Comparison of ENCODE assay signal across 15 mouse cellular contexts in the genomic region with DNA sequence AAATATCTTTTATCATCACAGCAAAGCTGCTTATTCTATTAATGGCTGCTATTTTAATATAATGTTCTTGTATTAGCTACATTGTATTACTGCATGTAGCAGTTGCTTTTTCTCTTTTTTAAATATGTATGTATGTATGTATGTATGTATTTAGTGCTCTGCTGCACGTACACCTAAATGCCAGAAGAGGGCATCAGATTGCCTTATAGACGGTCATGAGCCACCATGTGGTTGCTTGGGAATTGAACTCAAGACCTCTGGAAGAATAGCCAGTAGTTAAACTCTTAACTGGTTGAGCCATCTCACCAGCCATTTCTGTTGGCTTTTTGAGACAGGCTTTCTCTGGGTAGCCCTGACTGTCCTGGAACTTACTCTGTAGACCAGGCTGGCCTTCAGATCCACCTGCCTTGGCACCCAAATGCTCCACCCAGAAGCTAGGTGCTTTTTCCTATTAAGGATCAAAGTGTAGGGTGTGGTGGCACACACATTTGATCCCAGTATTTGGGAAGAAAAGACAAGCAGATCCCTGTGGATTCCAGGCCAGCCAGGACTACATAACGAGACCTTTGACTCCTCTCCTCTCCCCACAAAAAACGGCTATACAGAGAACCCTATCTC. TPM values are rescaled to one million over a fixed set of nuclear protein-coding genes. Genes with fewer than 3 reads are reported as not detected.
DNase-seq lines count a peak whose midpoint lies in the region; ATAC-seq and TF ChIP-seq lines count a peak whose summit lies in the region.
"Had no signal": no experiment of that assay in that cellular context is flagged by ENCODE, and none has a peak within 500 bp of the region (broad histone marks: within the 10 kb centered on the region; RNA-seq: fewer than 3 reads in every experiment).

No protein-coding gene starts in this region.

- peak; percentile 34 for TF ChIP-seq CTCF in left cerebral cortex, adult 2 months (IDR thresholded peaks at IDR 0.05)
- peak; percentile 50 for TF ChIP-seq CTCF in E14TG2a.4 (conservative IDR thresholded peaks at IDR 0.05; ENCODE audit: low read length)

- H3K36me3 ChIP-seq in E14TG2a.4 (ENCODE audit: insufficient read depth, low read length) = peaks cover 49% of the 10 kb centered on the region

- no peak overlapping the region for H3K4me3 ChIP-seq in left cerebral cortex, adult 2 months
- no peak overlapping the region for H3K4me3 ChIP-seq in E14TG2a.4 (replicated peaks; ENCODE audit: low read length)
- H3K4me3 ChIP-seq: limb, embryonic 12.5 days had no signal

- no peaks in the 10 kb centered on the region for H3K9me3 ChIP-seq in E14TG2a.4 (ENCODE audit: low read length)
- H3K9me3 ChIP-seq: limb, embryonic 12.5 days had no signal

- intact Hi-C loops in left cerebral cortex, adult 2 months (cut with DNase I) = no loop called here
- intact Hi-C loops in left cerebral cortex, postnatal 25 days (cut with DNase I) = no loop called here

- DNase-seq in CD4-positive, CD25-positive, alpha-beta regulatory T cell, adult 2 months (ENCODE audit: low read depth, low spot score) = peak; percentile 62
- DNase-seq in left cerebral cortex, adult 2 months (ENCODE audit: extremely low spot score in 1 of 2, low spot score in 2 of 2) = no peak
- no peak for DNase-seq in left cerebral cortex, postnatal 25 days (ENCODE audit: low spot score in 2 of 2)
- peak; percentile 24 for DNase-seq in embryo, embryonic 11 days
- DNase-seq in spleen, postnatal 4 days (ENCODE audit: low spot score in 2 of 2) = no peak
- DNase-seq: adrenal gland, adult 2 months; cerebellum, adult 11 months; kidney, adult 11 months; layer of hippocampus, adult 9-11 months; right cerebral cortex, postnatal 25 days had no signal

- H3K27ac ChIP-seq in left cerebral cortex, adult 2 months = no peak overlapping the region
- H3K27ac ChIP-seq: limb, embryonic 12.5 days; macrophage had no signal

- no peaks in the 10 kb centered on the region for H3K27me3 ChIP-seq in E14TG2a.4 (ENCODE audit: insufficient read depth, low read length)
- H3K27me3 ChIP-seq: limb, embryonic 12.5 days had no signal

- peaks cover 34% of the 10 kb centered on the region for H3K4me1 ChIP-seq in E14TG2a.4 (replicated peaks; ENCODE audit: low read depth, low read length)

- no peak for ATAC-seq in CD4-positive, CD25-positive, alpha-beta regulatory T cell, adult 4 months
- ATAC-seq in megakaryocyte-erythroid progenitor cell, adult 5-6 weeks (replicated peaks; ENCODE audit: low FRiP score, low TSS enrichment, poor library complexity, severe bottlenecking) = no peak

RNA-seq across cellular contexts. Expression of a gene that starts 4.7 kb away (rescaled TPM):
- polyA plus RNA-seq in CD4-positive, CD25-positive, alpha-beta regulatory T cell, adult 4 months (2017; shearing (Covaris generic)) = 100 to 1,000 TPM; 111 to 171 TPM
- 10 to 100 TPM; 75.1 to 76.6 TPM for total RNA-seq in left cerebral cortex, adult 2 months (2021)
- total RNA-seq in left cerebral cortex, postnatal 25 days (2021) = 10 to 100 TPM; 72.2 to 75.5 TPM
- 57.7 and 67.6 TPM in 2 replicates for total RNA-seq in megakaryocyte-erythroid progenitor cell, adult 5-6 weeks (2014; fragmentation: Nextera tagmentation)
- 38.9 and 48.5 TPM in 2 replicates for total RNA-seq in megakaryocyte-erythroid progenitor cell, adult 5-6 weeks (2017)

RNA-seq across cellular contexts. Expression of a gene that starts 4.9 kb away (rescaled TPM):
- 10 to 100 TPM; 47.9 to 49.1 TPM for polyA plus RNA-seq in CD4-positive, CD25-positive, alpha-beta regulatory T cell, adult 4 months (2017; shearing (Covaris generic))
- total RNA-seq in left cerebral cortex, adult 2 months (2021) = 10 to 100 TPM; 39.7 to 43.7 TPM
- total RNA-seq in left cerebral cortex, postnatal 25 days (2021) = 10 to 100 TPM; 39.0 to 44.2 TPM
- total RNA-seq in megakaryocyte-erythroid progenitor cell, adult 5-6 weeks (2014; fragmentation: Nextera tagmentation) = 116 and 148 TPM in 2 replicates
- 40.0 and 59.0 TPM in 2 replicates for total RNA-seq in megakaryocyte-erythroid progenitor cell, adult 5-6 weeks (2017)

RNA-seq across cellular contexts. Expression of a gene that starts 8.4 kb away (rescaled TPM):
- polyA plus RNA-seq in CD4-positive, CD25-positive, alpha-beta regulatory T cell, adult 4 months (2017; shearing (Covaris generic)) = 100 to 1,000 TPM in 1 of 2 experiments, 10 to 100 TPM in 1; 70.2 to 126 TPM
- total RNA-seq in left cerebral cortex, adult 2 months (2021) = 10 to 100 TPM; 56.8 to 61.1 TPM
- 10 to 100 TPM; 53.3 to 57.8 TPM for total RNA-seq in left cerebral cortex, postnatal 25 days (2021)
- 112 and 159 TPM in 2 replicates for total RNA-seq in megakaryocyte-erythroid progenitor cell, adult 5-6 weeks (2014; fragmentation: Nextera tagmentation)
- 76.4 and 80.2 TPM in 2 replicates for total RNA-seq in megakaryocyte-erythroid progenitor cell, adult 5-6 weeks (2017)

RNA-seq across cellular contexts. Expression of a gene that starts 8.6 kb away (rescaled TPM):
- polyA plus RNA-seq in CD4-positive, CD25-positive, alpha-beta regulatory T cell, adult 4 months (2017; shearing (Covaris generic)) = 1 to 10 TPM; 1.2 to 1.5 TPM
- 1 to 10 TPM; 3.0 to 3.2 TPM for total RNA-seq in left cerebral cortex, adult 2 months (2021)
- 1 to 10 TPM; 3.5 to 3.8 TPM for total RNA-seq in left cerebral cortex, postnatal 25 days (2021)
- 1.1 and 1.4 TPM in 2 replicates for total RNA-seq in megakaryocyte-erythroid progenitor cell, adult 5-6 weeks (2014; fragmentation: Nextera tagmentation)
- total RNA-seq in megakaryocyte-erythroid progenitor cell, adult 5-6 weeks (2017) = 1.3 TPM in 1 of 2 replicates, not detected in the other
- polyA plus RNA-seq: macrophage had no signal

RNA-seq across cellular contexts. Expression of a gene that starts 13.8 kb away (rescaled TPM):
- 1 to 10 TPM; 4.6 to 6.7 TPM for polyA plus RNA-seq in CD4-positive, CD25-positive, alpha-beta regulatory T cell, adult 4 months (2017; shearing (Covaris generic))
- total RNA-seq in left cerebral cortex, adult 2 months (2021) = 10 to 100 TPM; 28.0 to 31.4 TPM
- total RNA-seq in left cerebral cortex, postnatal 25 days (2021) = 10 to 100 TPM; 27.1 to 27.3 TPM
- 5.3 and 5.5 TPM in 2 replicates for total RNA-seq in megakaryocyte-erythroid progenitor cell, adult 5-6 weeks (2014; fragmentation: Nextera tagmentation)
- total RNA-seq in megakaryocyte-erythroid progenitor cell, adult 5-6 weeks (2017) = 3.2 and 5.6 TPM in 2 replicates

Comparison
In these comparisons a context has a peak if more than half of its experiments do, and no peak if none do; other contexts are left out.
1. DNase-seq: peak in CD4-positive, CD25-positive, alpha-beta regulatory T cell, adult 2 months (single experiment) and embryo, embryonic 11 days (single experiment); none in left cerebral cortex, adult 2 months (0 of 2), left cerebral cortex, postnatal 25 days (0 of 2) and spleen, postnatal 4 days (0 of 2).